Mouse (Mus musculus) MEL (cell line): ENCODE data around the gene Prpf8.

Experiments
- CTCF ChIP-seq, 3 experiments: IDR thresholded peaks in 2 of 3; conservative IDR thresholded peaks in 1 of 3; 2 replicates each; pipeline ENCODE4 v1.5.1; 2011 to 2012; ENCODE audit warnings: low read length in 3 of 3, low read depth in 2 of 3, mild to moderate bottlenecking in 2 of 3, improper control_type of control experiment in 1 of 3, inconsistent platforms in 1 of 3, mixed read lengths in 1 of 3, moderate library complexity in 1 of 3; ENCODE audit not compliant: control insufficient read depth in 1 of 3, insufficient read depth in 1 of 3, poor library complexity in 1 of 3, severe bottlenecking in 1 of 3
- HCFC1 ChIP-seq: IDR thresholded peaks from 2 replicates; pipeline ENCODE4 v1.6.1; 2012; ENCODE audit warnings: low read depth, mild to moderate bottlenecking, inconsistent platforms, low read length, improper control_type of control experiment, moderate library complexity
- MAX ChIP-seq: IDR thresholded peaks from 2 replicates; pipeline ENCODE4 v1.6.1; 2011; ENCODE audit warnings: low read length, improper control_type of control experiment
- POLR2A ChIP-seq, 2 experiments: IDR thresholded peaks; 2 replicates each; pipeline ENCODE4 v1.6.1; 2011 to 2012; ENCODE audit warnings: low read length in 2 of 2, mild to moderate bottlenecking in 2 of 2, control low read depth in 1 of 2, improper control_type of control experiment in 1 of 2, low read depth in 1 of 2, moderate library complexity in 1 of 2; ENCODE audit not compliant: control insufficient read depth in 1 of 2, insufficient read depth in 1 of 2, poor library complexity in 1 of 2
- USF1 ChIP-seq: IDR thresholded peaks from 2 replicates; pipeline ENCODE4 v1.6.1; 2014; ENCODE audit warnings: low read depth, mild to moderate bottlenecking, inconsistent platforms, low read length, improper control_type of control experiment, moderate library complexity
- USF2 ChIP-seq, 2 experiments: IDR thresholded peaks; 2 replicates each; pipeline ENCODE4 v1.6.1; 2011 to 2012; ENCODE audit warnings: improper control_type of control experiment in 2 of 2, low read length in 2 of 2, borderline replicate concordance in 1 of 2, inconsistent platforms in 1 of 2, low read depth in 1 of 2, mild to moderate bottlenecking in 1 of 2; ENCODE audit not compliant: insufficient read depth in 1 of 2
- ZKSCAN1 ChIP-seq: IDR thresholded peaks from 2 replicates; pipeline ENCODE4 v1.6.1; 2012; ENCODE audit warnings: low read depth, mild to moderate bottlenecking, inconsistent platforms, low read length, improper control_type of control experiment, moderate library complexity

DNA sequence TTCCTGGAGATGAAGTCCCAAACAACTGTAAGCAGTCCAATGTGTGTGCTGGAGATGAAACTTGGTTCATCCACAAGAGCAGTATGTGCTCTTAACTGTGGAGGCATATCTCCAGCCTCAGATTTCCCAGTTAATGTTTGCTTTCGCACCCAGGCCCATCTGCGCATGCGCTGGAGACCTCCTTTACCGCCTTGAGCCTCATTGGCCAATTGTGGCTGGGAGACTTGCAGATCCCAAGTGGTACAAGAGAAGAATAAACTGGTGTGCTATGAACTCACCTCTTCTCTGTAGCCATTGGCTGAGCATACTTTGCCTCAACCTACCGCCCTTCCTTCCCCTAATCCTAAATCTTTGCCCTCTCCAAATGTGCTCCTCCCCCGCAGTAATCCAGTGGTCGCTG lies 13.2 kb upstream of the Prpf8 start:
- TF ChIP-seq CTCF (IDR thresholded peaks at IDR 0.05 in 2 of 3, conservative IDR thresholded peaks at IDR 0.05 in 1 of 3; ENCODE audit: control insufficient read depth in 1 of 3, insufficient read depth in 1 of 3, low read depth in 2 of 3, low read length in 3 of 3, poor library complexity in 1 of 3, severe bottlenecking in 1 of 3), result no peak
- TF ChIP-seq USF1, result no peak
- TF ChIP-seq POLR2A (IDR thresholded peaks at IDR 0.05; ENCODE audit: control insufficient read depth in 1 of 2, insufficient read depth in 1 of 2, low read depth in 1 of 2, low read length in 2 of 2, poor library complexity in 1 of 2), result no peak
- no peak for TF ChIP-seq ZKSCAN1
- TF ChIP-seq MAX, result no peak
- no peak for TF ChIP-seq HCFC1
- no peak for TF ChIP-seq USF2 (IDR thresholded peaks at IDR 0.05; ENCODE audit: borderline replicate concordance in 1 of 2, insufficient read depth in 1 of 2, low read depth in 1 of 2, low read length in 2 of 2)
